Mouse (Mus musculus) E14TG2a.4 (cell line): ENCODE results near the gene Ddc.

Source experiments
- CTCF ChIP-seq: conservative IDR thresholded peaks from 2 replicates; pipeline ENCODE4 v1.5.1; 2014; ENCODE audit warnings: low read length
- NANOG ChIP-seq: IDR thresholded peaks from 2 replicates; pipeline ENCODE4 v1.6.1; 2014; ENCODE audit warnings: borderline replicate concordance, low read length, mixed read lengths
- POU5F1 ChIP-seq: IDR thresholded peaks from 2 replicates; pipeline ENCODE4 v1.6.1; 2014; ENCODE audit warnings: low read length, borderline replicate concordance

GRCm38 (mm10) chr11:11901509-11901908, 3.6 kb upstream of the Ddc start:
- no peak for TF ChIP-seq CTCF
- no peak for TF ChIP-seq NANOG
- no peak for TF ChIP-seq POU5F1
